Mouse (Mus musculus) testis, adult 2 months (tissue): Measurements from ENCODE around the gene Cxadr.

Experiments used
- CTCF ChIP-seq: fragments of 200-500 bp; IDR thresholded peaks from 2 replicates; pipeline ENCODE4 v1.5.1; 2012; ENCODE audit warnings: low read depth, mild to moderate bottlenecking, inconsistent platforms, low read length, moderate library complexity; ENCODE audit not compliant: control insufficient read depth, insufficient read depth, insufficient replicate concordance
- POLR2A ChIP-seq: fragments of 200-500 bp; IDR thresholded peaks from 2 replicates; pipeline ENCODE4 v1.6.1; 2012; ENCODE audit warnings: low read depth, mild to moderate bottlenecking, inconsistent platforms, low read length, moderate library complexity; ENCODE audit not compliant: control insufficient read depth

DNA sequence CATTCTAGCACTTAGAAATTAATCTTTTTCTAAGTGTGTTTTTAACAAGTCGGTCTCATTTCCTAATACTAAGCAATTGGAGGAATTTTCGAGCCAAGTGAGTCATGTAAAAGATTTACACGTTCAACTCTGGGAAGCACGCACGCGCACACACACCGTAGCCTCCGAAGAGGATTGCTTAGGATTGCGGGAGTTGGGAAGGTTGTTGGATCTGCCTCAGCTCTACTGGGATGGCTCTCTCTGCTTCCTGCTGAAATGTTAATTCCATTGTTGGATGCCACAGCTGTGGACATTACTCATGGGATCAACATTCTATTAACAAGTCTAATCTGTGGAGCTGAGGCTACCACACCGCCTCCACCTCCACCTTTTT lies 1.4 kb downstream of the Cxadr start:
- TF ChIP-seq CTCF (no peak), POLR2A (no peak)
